Mouse (Mus musculus): ENCODE data around the gene Atp13a5. TPM values are rescaled to one million over a fixed set of nuclear protein-coding genes. Genes with fewer than 3 reads are reported as not detected.

Gene Atp13a5
- polyA plus RNA-seq, 1 experiment from 2014 or later = 0.84 TPM

DNA sequence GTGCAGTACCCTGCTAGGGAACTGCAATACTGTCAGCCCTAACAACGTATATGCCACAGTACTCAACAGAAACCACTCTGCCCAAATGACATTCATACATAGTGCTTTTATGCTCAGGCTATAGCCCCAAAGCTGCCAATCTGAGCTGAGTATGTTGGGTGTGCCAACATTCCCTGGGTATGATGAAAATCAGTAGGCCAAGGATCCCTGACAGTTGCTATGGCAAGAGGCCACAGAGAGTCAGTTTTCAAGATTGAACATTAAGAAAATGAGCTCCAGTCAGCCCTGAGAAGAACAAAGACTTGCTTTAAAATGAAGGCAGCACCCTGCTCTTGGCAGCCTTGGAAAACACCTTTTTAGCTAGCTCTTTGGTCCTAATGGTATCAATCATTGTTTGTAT, 183.4 kb downstream of the Atp13a5 start:
- Histone ChIP-seq H3K36me3 (no peaks in the 10 kb centered on the region), H3K27me3 (no peaks in the 10 kb centered on the region), H3K4me3 (no peak overlapping the region), H3K4me1 (replicated peaks) (peaks cover 18% of the 10 kb centered on the region; the same call in 1 of the 2 replicates), H3K9me3 (no peaks in the 10 kb centered on the region), H3K27ac (no peak overlapping the region), H3K9ac (no peak overlapping the region), H3K4me2 (no peak overlapping the region)
- WGBS = 89% methylated on average over 1 of the region's 1 CpGs
- no peak for ATAC-seq (ENCODE audit: low FRiP score)

- Histone ChIP-seq H3K4me2 (no peak overlapping the region), H3K36me3 (no peaks in the 10 kb centered on the region), H3K4me1 (replicated peaks) (peaks cover 18% of the 10 kb centered on the region; the same call in 1 of the 2 replicates), H3K4me3 (no peak overlapping the region), H3K27ac (no peak overlapping the region), H3K9ac (no peak overlapping the region), H3K9me3 (no peaks in the 10 kb centered on the region), H3K27me3 (no peaks in the 10 kb centered on the region)
- WGBS = 62% methylated on average over 4 of the region's 4 CpGs
- peak; percentile 36; the same call in 1 of the 2 replicates for ATAC-seq (ENCODE audit: low FRiP score)
Observed at GRCm38 (mm10) chr16:29193981-29194380, 184.6 kb downstream of the Atp13a5 start.

GRCm38 (mm10) chr16:29192911-29193310, 185.6 kb downstream of the Atp13a5 start:
- H3K4me2 ChIP-seq = no peak overlapping the region
- no peaks in the 10 kb centered on the region for H3K27me3 ChIP-seq
- H3K36me3 ChIP-seq = no peaks in the 10 kb centered on the region
- peaks cover 18% of the 10 kb centered on the region; the same call in 1 of the 2 replicates for H3K4me1 ChIP-seq (replicated peaks)
- no peak overlapping the region for H3K27ac ChIP-seq
- no peak overlapping the region for H3K9ac ChIP-seq
- no peaks in the 10 kb centered on the region for H3K9me3 ChIP-seq
- ATAC-seq (ENCODE audit: low FRiP score) = no peak
- WGBS = 36% methylated on average over 5 of the region's 5 CpGs
- no peak overlapping the region for H3K4me3 ChIP-seq

Other genes starting within 250 kb of the Atp13a5 start
- 2.7 TPM in 2 replicates for gene Hrasls, start 169.0 kb downstream of the Atp13a5 start, polyA plus RNA-seq (2015; fragmentation: Nextera tagmentation; extraction: Ambion mirVana)
- gene Atp13a4, start 166.1 kb upstream of the Atp13a5 start, polyA plus RNA-seq (2015; fragmentation: Nextera tagmentation; extraction: Ambion mirVana) = 0.47 and 0.99 TPM in 2 replicates
- 42.4 and 43.1 TPM in 2 replicates for gene Opa1, start 200.6 kb upstream of the Atp13a5 start, polyA plus RNA-seq (2015; fragmentation: Nextera tagmentation; extraction: Ambion mirVana)

All from hindbrain, embryonic 13.5 days (tissue).